ENCODE assay signal across 16 mouse cellular contexts in genomic region chr2:153469317-153469716, GRCm38 (mm10). TPM values are rescaled to one million over a fixed set of nuclear protein-coding genes. Genes with fewer than 3 reads are reported as not detected.
DNase-seq lines count a peak whose midpoint lies in the region; ATAC-seq and TF ChIP-seq lines count a peak whose summit lies in the region.
"Had no signal": no experiment of that assay in that cellular context is flagged by ENCODE, and none has a peak within 500 bp of the region (broad histone marks: within the 10 kb centered on the region; RNA-seq: fewer than 3 reads in every experiment).

No protein-coding gene starts in this region.

- H3K27ac ChIP-seq in heart, embryonic 12.5 days (ENCODE audit: poor library complexity, severe bottlenecking) = peak overlapping the region; percentile 15; the same call in 1 of the 2 replicates
- peak overlapping the region; percentile 26; the same call in 1 of the 2 replicates for H3K27ac ChIP-seq in liver, embryonic 12.5 days
- no peak overlapping the region for H3K27ac ChIP-seq in liver, postnatal 0 days (ENCODE audit: low read depth)
- H3K27ac ChIP-seq in midbrain, embryonic 15.5 days = 0 out of 2 replicates have a peak overlapping the region, but pooled peaks have one; percentile 2
- H3K27ac ChIP-seq: liver, embryonic 15.5 days had no signal

- H3K9ac ChIP-seq in heart, embryonic 12.5 days = 0 out of 2 replicates have a peak overlapping the region, but pooled peaks have one; percentile 19
- no peak overlapping the region for H3K9ac ChIP-seq in liver, embryonic 12.5 days
- H3K9ac ChIP-seq in liver, postnatal 0 days (replicated peaks) = no peak overlapping the region
- no peak overlapping the region for H3K9ac ChIP-seq in midbrain, embryonic 15.5 days
- H3K9ac ChIP-seq: liver, embryonic 15.5 days had no signal

- no peak for ATAC-seq in heart, embryonic 12.5 days (ENCODE audit: insufficient number of reproducible peaks, low FRiP score)
- ATAC-seq in liver, embryonic 12.5 days = no peak
- no peak for ATAC-seq in liver, postnatal 0 days
- peak; percentile 41; the same call in 1 of the 2 replicates for ATAC-seq in granulocyte monocyte progenitor cell, adult 5-6 weeks (replicated peaks; ENCODE audit: poor library complexity, severe bottlenecking)
- no peak for ATAC-seq in midbrain, embryonic 15.5 days (replicated peaks)

- no peak for DNase-seq in heart, adult 11 months
- DNase-seq in liver, postnatal 0 days = no peak
- DNase-seq in Muller cell, postnatal 12 days (ENCODE audit: inconsistent ontology term) = no peak
- DNase-seq: cerebellum, postnatal 14 days; thymus, postnatal 25 days had no signal

- peaks cover 41% of the 10 kb centered on the region for H3K4me1 ChIP-seq in heart, embryonic 12.5 days (replicated peaks)
- H3K4me1 ChIP-seq in liver, embryonic 12.5 days = peaks cover 17% of the 10 kb centered on the region; the same call in 1 of the 2 replicates
- peaks cover 5% of the 10 kb centered on the region; the same call in 1 of the 2 replicates for H3K4me1 ChIP-seq in liver, postnatal 0 days (ENCODE audit: insufficient read depth)
- H3K4me1 ChIP-seq in midbrain, embryonic 15.5 days = peaks cover 12% of the 10 kb centered on the region

- 0 out of 2 replicates have a peak, but pooled peaks cover 5% of the 10 kb centered on the region for H3K36me3 ChIP-seq in heart, embryonic 12.5 days
- H3K36me3 ChIP-seq in liver, embryonic 12.5 days = peaks cover 83% of the 10 kb centered on the region
- no peaks in the 10 kb centered on the region for H3K36me3 ChIP-seq in liver, postnatal 0 days (replicated peaks; ENCODE audit: insufficient read depth, low read length)
- H3K36me3 ChIP-seq in midbrain, embryonic 15.5 days (replicated peaks) = 0 out of 2 replicates have a peak, but pooled peaks cover 3% of the 10 kb centered on the region

- no peak overlapping the region for H3K4me2 ChIP-seq in heart, embryonic 12.5 days
- H3K4me2 ChIP-seq in liver, embryonic 12.5 days = no peak overlapping the region
- H3K4me2 ChIP-seq in liver, postnatal 0 days (ENCODE audit: low read depth, low read length) = no peak overlapping the region
- H3K4me2 ChIP-seq in midbrain, embryonic 15.5 days = no peak overlapping the region
- H3K4me2 ChIP-seq: liver, embryonic 15.5 days had no signal

- H3K9me3 ChIP-seq in heart, embryonic 12.5 days (replicated peaks) = no peaks in the 10 kb centered on the region
- H3K9me3 ChIP-seq in liver, embryonic 12.5 days (replicated peaks) = no peaks in the 10 kb centered on the region
- H3K9me3 ChIP-seq in liver, postnatal 0 days (ENCODE audit: low read length) = no peaks in the 10 kb centered on the region
- no peaks in the 10 kb centered on the region for H3K9me3 ChIP-seq in midbrain, embryonic 15.5 days
- H3K9me3 ChIP-seq: liver, embryonic 15.5 days had no signal

- no peak for TF ChIP-seq CTCF in liver, postnatal 0 days (IDR thresholded peaks at IDR 0.05; ENCODE audit: low read depth)

- no peaks in the 10 kb centered on the region for H3K27me3 ChIP-seq in heart, embryonic 12.5 days (replicated peaks)
- no peaks in the 10 kb centered on the region for H3K27me3 ChIP-seq in liver, embryonic 12.5 days (replicated peaks)
- no peaks in the 10 kb centered on the region for H3K27me3 ChIP-seq in liver, postnatal 0 days (ENCODE audit: insufficient read depth, low read length)
- no peaks in the 10 kb centered on the region for H3K27me3 ChIP-seq in midbrain, embryonic 15.5 days (replicated peaks)
- H3K27me3 ChIP-seq: liver, embryonic 15.5 days; Patski had no signal

- no peak for TF ChIP-seq EP300 in liver, postnatal 0 days (IDR thresholded peaks at IDR 0.05; ENCODE audit: low read depth)

- WGBS in heart, embryonic 12.5 days = 55% methylated on average over 2 of the region's 2 CpGs
- WGBS in liver, embryonic 12.5 days (ENCODE audit: insufficient replicate concordance) = 69% methylated on average over 2 of the region's 2 CpGs
- 47% methylated on average over 2 of the region's 2 CpGs for WGBS in liver, postnatal 0 days (ENCODE audit: insufficient replicate concordance)
- 42% methylated on average over 2 of the region's 2 CpGs for WGBS in midbrain, embryonic 15.5 days

- H3K4me3 ChIP-seq in heart, embryonic 12.5 days = no peak overlapping the region
- no peak overlapping the region for H3K4me3 ChIP-seq in liver, embryonic 12.5 days
- no peak overlapping the region for H3K4me3 ChIP-seq in liver, postnatal 0 days (ENCODE audit: low read depth, low read length)
- H3K4me3 ChIP-seq in midbrain, embryonic 15.5 days = no peak overlapping the region
- H3K4me3 ChIP-seq: liver, embryonic 15.5 days had no signal

RNA-seq across cellular contexts. Expression of gene 4930404H24Rik, which starts 23.3 kb away (rescaled TPM):
- not detected in 2 replicates for polyA plus RNA-seq in heart, embryonic 12.5 days (2016; fragmentation: Nextera tagmentation; extraction: Ambion mirVana)
- polyA plus RNA-seq in liver, embryonic 12.5 days (2016; fragmentation: Nextera tagmentation; extraction: Ambion mirVana) = not detected in 2 replicates
- not detected in 2 replicates for polyA plus RNA-seq in liver, postnatal 0 days (2015; fragmentation: Nextera tagmentation; extraction: Ambion mirVana)
- not detected in 2 replicates for total RNA-seq in granulocyte monocyte progenitor cell, adult 5-6 weeks (2014; fragmentation: Nextera tagmentation)
- total RNA-seq in granulocyte monocyte progenitor cell, adult 5-6 weeks (2017) = not detected in 2 replicates
- not detected in 2 replicates for polyA plus RNA-seq in midbrain, embryonic 15.5 days (2015; fragmentation: Nextera tagmentation; extraction: Ambion mirVana)
- total RNA-seq: adrenal gland, adult 18-20 months; gastrocnemius, adult 8-10 months; hematopoietic stem cell, adult 5-6 weeks; megakaryocyte progenitor cell, adult 5-6 weeks had no signal
- polyA plus RNA-seq: liver, embryonic 15.5 days; neural tube, embryonic 14.5 days; Patski had no signal
